Mouse (Mus musculus) neural tube, embryonic 11.5 days (tissue): ENCODE results near the gene Dnmbp. TPM values are rescaled to one million over a fixed set of nuclear protein-coding genes. Genes with fewer than 3 reads are reported as not detected.

Experiments used
- ATAC-seq: fragments of 200-750 bp; cut with Nextera tagmentation; 2 replicates; pipeline ENCODE4 v1.8.0; 2017; ENCODE audit warnings: moderate number of reproducible peaks, mild to moderate bottlenecking, moderate TSS enrichment, moderate library complexity; ENCODE audit not compliant: insufficient read depth, low FRiP score, low TSS enrichment
- DNase-seq: peaks from one replicate; pipeline ENCODE4 v3.0.0-alpha.2; 2015; ENCODE audit warnings: low spot score
- H3K27ac ChIP-seq: fragments of 300-500 bp; sonication (generic); 2 replicates; pipeline ENCODE4 v1.5.1; 2014; ENCODE audit warnings: low read depth, mild to moderate bottlenecking, low read length
- H3K27me3 ChIP-seq: fragments of 300-500 bp; sonication (generic); 2 replicates; pipeline ENCODE4 v1.6.1; 2014; ENCODE audit warnings: mild to moderate bottlenecking, low read length, mixed read lengths; ENCODE audit not compliant: control insufficient read depth, insufficient read depth
- H3K36me3 ChIP-seq: fragments of 300-500 bp; sonication (generic); 2 replicates; pipeline ENCODE4 v1.6.1; 2014; ENCODE audit warnings: mild to moderate bottlenecking, low read length, moderate library complexity, mixed read lengths; ENCODE audit not compliant: control insufficient read depth, insufficient read depth
- H3K4me1 ChIP-seq: fragments of 300-500 bp; sonication (generic); 2 replicates; pipeline ENCODE4 v1.6.1; 2014; ENCODE audit warnings: low read length, mixed read lengths; ENCODE audit not compliant: control insufficient read depth, insufficient read depth
- H3K4me2 ChIP-seq: fragments of 300-500 bp; sonication (generic); 2 replicates; pipeline ENCODE4 v1.6.1; 2014; ENCODE audit warnings: low read depth, mild to moderate bottlenecking, moderate library complexity
- H3K4me3 ChIP-seq: fragments of 300-500 bp; sonication (generic); 2 replicates; pipeline ENCODE4 v1.5.1; 2014; ENCODE audit warnings: low read depth, low read length
- H3K9ac ChIP-seq: fragments of 300-500 bp; sonication (generic); 2 replicates; pipeline ENCODE4 v1.6.1; 2014; ENCODE audit warnings: mild to moderate bottlenecking, low read length
- H3K9me3 ChIP-seq: fragments of 300-500 bp; sonication (generic); 2 replicates; pipeline ENCODE4 v1.6.1; 2016; ENCODE audit warnings: low read length; ENCODE audit not compliant: control insufficient read depth
- WGBS: fragments of 180-500 bp; shearing (Covaris S2); extraction: QIAGEN DNeasy Blood & Tissue Kit; methylation state at CpG from one replicate; pipeline ENCODE4 v1.1.7; 2014; 5-methylcytosine and 5-hydroxymethylcytosine counted together
- polyA plus RNA-seq: library from polyadenylated mRNA; unstranded; fragments of >200 nt; fragmentation: Nextera tagmentation; extraction: Ambion mirVana; gene quantifications from 2 replicates; pipeline ENCODE4 v1.2.1, GENCODE M21; 2014

The Dnmbp gene
- polyA plus RNA-seq, 1 experiment from 2014 or later = 15.7 TPM

- 20% methylated on average over 32 of the region's 32 CpGs for WGBS
- Histone ChIP-seq H3K9ac (no peak overlapping the region), H3K9me3 (no peaks in the 10 kb centered on the region), H3K4me2 (0 out of 2 replicates have a peak overlapping the region, but pooled peaks have one; percentile 6), H3K4me3 (no peak overlapping the region), H3K27ac (no peak overlapping the region), H3K36me3 (no peaks in the 10 kb centered on the region), H3K4me1 (0 out of 2 replicates have a peak, but pooled peaks cover 4% of the 10 kb centered on the region), H3K27me3 (no peaks in the 10 kb centered on the region)
- no peak for ATAC-seq
- no peak for DNase-seq
Measured at GRCm38 (mm10) chr19:43920453-43921300, 19.3 kb downstream of the Dnmbp start.

GRCm38 (mm10) chr19:43919841-43920240 is 20.1 kb downstream of the Dnmbp start:
- DNase-seq = no peak
- 83% methylated on average over 4 of the region's 4 CpGs for WGBS
- ATAC-seq = no peak
- no peaks in the 10 kb centered on the region for H3K9me3 ChIP-seq
- no peaks in the 10 kb centered on the region for H3K36me3 ChIP-seq
- H3K27me3 ChIP-seq = no peaks in the 10 kb centered on the region
- no peak overlapping the region for H3K27ac ChIP-seq
- no peak overlapping the region for H3K4me2 ChIP-seq
- H3K9ac ChIP-seq = no peak overlapping the region
- no peak overlapping the region for H3K4me3 ChIP-seq
- H3K4me1 ChIP-seq = 0 out of 2 replicates have a peak, but pooled peaks cover 4% of the 10 kb centered on the region

DNA sequence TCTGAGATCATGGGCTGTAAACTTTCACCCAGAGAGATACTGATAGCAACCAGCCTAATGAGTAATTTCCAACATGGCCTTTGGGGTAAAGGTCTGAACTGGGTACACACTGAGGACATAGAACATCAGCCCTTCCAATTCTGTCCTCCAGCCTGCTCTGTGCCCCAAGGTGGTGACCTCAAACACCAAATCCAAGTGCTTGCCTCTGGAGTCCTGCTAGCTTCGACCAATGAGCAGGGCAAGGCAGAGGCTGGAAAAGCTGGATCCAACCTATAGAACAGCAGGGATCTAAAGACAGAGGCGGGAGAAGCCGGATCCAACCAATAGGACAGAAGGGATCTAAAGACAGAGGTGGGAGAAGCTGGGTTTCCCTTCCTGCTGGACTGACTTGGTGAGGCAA is 21.2 kb downstream of the Dnmbp start:
- H3K4me1 ChIP-seq = 0 out of 2 replicates have a peak, but pooled peaks cover 4% of the 10 kb centered on the region
- ATAC-seq (no peak), DNase-seq (no peak)
- H3K27ac ChIP-seq = no peak overlapping the region
- no peaks in the 10 kb centered on the region for H3K36me3 ChIP-seq
- H3K4me2 ChIP-seq = no peak overlapping the region
- no peaks in the 10 kb centered on the region for H3K27me3 ChIP-seq
- 80% methylated on average over 3 of the region's 3 CpGs for WGBS
- H3K9me3 ChIP-seq = no peaks in the 10 kb centered on the region
- no peak overlapping the region for H3K9ac ChIP-seq
- no peak overlapping the region for H3K4me3 ChIP-seq

- Histone ChIP-seq H3K9me3 (no peaks in the 10 kb centered on the region), H3K4me1 (0 out of 2 replicates have a peak, but pooled peaks cover 4% of the 10 kb centered on the region), H3K4me3 (no peak overlapping the region), H3K4me2 (no peak overlapping the region), H3K36me3 (no peaks in the 10 kb centered on the region), H3K9ac (no peak overlapping the region), H3K27me3 (no peaks in the 10 kb centered on the region), H3K27ac (no peak overlapping the region)
- 80% methylated on average over 6 of the region's 6 CpGs for WGBS
- ATAC-seq (no peak), DNase-seq (no peak)
Measured at GRCm38 (mm10) chr19:43917763-43918162, 22.2 kb downstream of the Dnmbp start.

GRCm38 (mm10) chr19:43917406-43917691 is 22.6 kb downstream of the Dnmbp start:
- no peak for ATAC-seq
- Histone ChIP-seq H3K4me1 (0 out of 2 replicates have a peak, but pooled peaks cover 4% of the 10 kb centered on the region), H3K9ac (no peak overlapping the region), H3K27ac (no peak overlapping the region), H3K9me3 (no peaks in the 10 kb centered on the region), H3K27me3 (no peaks in the 10 kb centered on the region), H3K4me3 (no peak overlapping the region), H3K36me3 (no peaks in the 10 kb centered on the region), H3K4me2 (no peak overlapping the region)
- 78% methylated on average over 2 of the region's 2 CpGs for WGBS
- DNase-seq = no peak

- WGBS = 68% methylated on average over 21 of the region's 21 CpGs
- H3K36me3 ChIP-seq = no peaks in the 10 kb centered on the region
- no peak overlapping the region for H3K4me3 ChIP-seq
- no peaks in the 10 kb centered on the region for H3K9me3 ChIP-seq
- H3K4me2 ChIP-seq = no peak overlapping the region
- H3K9ac ChIP-seq = no peak overlapping the region
- 0 out of 2 replicates have a peak, but pooled peaks cover 4% of the 10 kb centered on the region for H3K4me1 ChIP-seq
- H3K27me3 ChIP-seq = no peaks in the 10 kb centered on the region
- H3K27ac ChIP-seq = no peak overlapping the region
- no peak for DNase-seq
- no peak for ATAC-seq
Measured at GRCm38 (mm10) chr19:43916586-43917405, 23.2 kb downstream of the Dnmbp start.

GRCm38 (mm10) chr19:43915431-43915830 is 24.6 kb downstream of the Dnmbp start:
- Histone ChIP-seq H3K4me2 (no peak overlapping the region), H3K36me3 (no peaks in the 10 kb centered on the region), H3K9ac (no peak overlapping the region), H3K4me1 (no peaks in the 10 kb centered on the region), H3K27me3 (no peaks in the 10 kb centered on the region), H3K4me3 (no peak overlapping the region), H3K9me3 (no peaks in the 10 kb centered on the region), H3K27ac (no peak overlapping the region)
- DNase-seq (no peak), ATAC-seq (no peak)
- 84% methylated on average over 9 of the region's 9 CpGs for WGBS

DNA sequence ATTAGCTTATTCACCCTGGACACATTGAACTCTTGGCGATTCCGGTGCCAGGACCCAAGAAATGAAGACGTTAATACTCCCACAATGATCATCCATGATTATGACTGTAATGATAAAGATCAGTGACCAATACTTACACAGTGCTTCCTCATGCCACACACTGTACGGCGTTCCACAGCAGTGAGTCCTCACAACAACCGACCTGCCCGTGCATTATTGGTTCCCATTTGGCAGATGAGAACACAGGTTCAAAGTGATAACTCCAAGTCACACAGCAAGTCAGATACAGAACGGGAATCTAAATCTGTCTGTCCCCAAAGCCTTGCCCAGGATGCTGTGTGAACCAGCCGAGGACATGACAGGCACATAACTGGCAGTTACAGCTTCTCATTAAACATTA is 25.0 kb downstream of the Dnmbp start:
- Histone ChIP-seq H3K9ac (no peak overlapping the region), H3K27ac (no peak overlapping the region), H3K9me3 (no peaks in the 10 kb centered on the region), H3K4me2 (no peak overlapping the region), H3K27me3 (no peaks in the 10 kb centered on the region), H3K4me1 (no peaks in the 10 kb centered on the region), H3K4me3 (no peak overlapping the region), H3K36me3 (no peaks in the 10 kb centered on the region)
- DNase-seq = no peak
- ATAC-seq = no peak
- 93% methylated on average over 9 of the region's 9 CpGs for WGBS
